Mouse (Mus musculus) skeletal muscle tissue, adult 2 months (tissue): ENCODE results near the gene Frmd4a.
"Not testable (repeated sequence)": the region's sequence is repeated elsewhere in the genome, so short reads cannot be mapped to it uniquely, and the experiment has no call there.

Source experiments
- DNase-seq: peaks from one replicate; pipeline ENCODE4 v3.0.0-alpha.2; 2012; ENCODE audit warnings: low read depth, low spot score

Gene Frmd4a

DNA sequence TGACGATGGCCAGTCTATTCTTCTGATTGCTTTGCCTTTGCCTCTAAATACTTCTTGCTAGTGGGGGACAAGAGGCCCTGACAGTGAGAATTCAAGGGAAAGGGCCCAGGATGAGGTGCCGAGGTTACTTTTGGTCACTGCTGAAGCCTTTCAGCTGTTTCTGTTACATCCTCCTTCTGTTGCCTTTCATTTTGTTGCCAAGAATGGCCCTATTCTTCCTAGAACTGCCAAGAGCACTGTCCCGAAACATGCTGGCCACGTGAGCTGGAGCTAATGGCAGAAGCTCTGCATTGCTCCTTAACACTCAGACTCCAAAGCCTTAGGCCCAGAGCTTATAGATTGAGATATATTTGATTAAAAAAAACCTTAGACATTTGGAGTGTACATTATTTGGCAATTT lies 178.5 kb downstream of the Frmd4a start:
- DNase-seq = no peak

DNA sequence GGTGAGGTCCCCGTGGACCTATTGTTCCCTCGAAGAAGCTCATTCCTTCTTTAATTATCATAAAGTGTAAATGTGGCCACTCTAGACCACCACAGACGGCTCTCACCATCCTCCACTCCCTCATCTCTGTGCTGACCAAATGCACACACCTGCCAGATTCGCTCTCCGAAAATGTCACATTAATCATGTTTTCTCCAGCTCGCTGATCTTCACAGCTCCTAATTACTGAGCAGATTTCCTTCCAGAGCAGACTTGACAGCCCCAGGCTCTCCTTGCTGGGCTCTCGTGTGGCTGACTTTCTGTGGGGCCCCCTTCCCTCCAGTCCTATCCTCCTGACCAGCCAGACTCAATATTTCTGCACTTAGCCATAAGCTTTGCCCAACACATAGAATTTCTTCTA lies 191.7 kb downstream of the Frmd4a start:
- no peak for DNase-seq

- DNase-seq = no peak
Measured at GRCm38 (mm10) chr2:4222497-4222828, 204.9 kb downstream of the Frmd4a start.

GRCm38 (mm10) chr2:4223316-4223715 lies 205.8 kb downstream of the Frmd4a start:
- no peak for DNase-seq

- DNase-seq = no peak
Measured at GRCm38 (mm10) chr2:4226941-4227558, 209.5 kb downstream of the Frmd4a start.

DNA sequence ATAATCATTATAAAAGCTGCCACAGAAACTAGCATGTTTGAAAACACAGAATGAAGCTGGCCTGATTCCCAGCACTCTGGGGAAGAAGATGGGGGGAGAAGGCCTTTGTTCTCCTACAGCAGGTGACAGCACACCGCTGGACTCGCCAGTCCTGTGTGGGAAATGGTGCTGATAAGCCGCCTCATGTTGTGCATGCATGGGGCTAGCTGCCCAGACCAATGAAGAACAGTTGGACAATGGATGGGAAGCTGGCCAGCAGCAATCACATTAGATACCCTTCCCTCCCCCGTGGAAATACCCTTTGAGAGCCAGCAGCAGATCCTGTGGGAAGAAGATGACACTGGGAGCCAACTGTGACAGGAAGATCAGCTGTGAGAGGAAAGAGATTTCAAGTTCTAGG lies 210.0 kb downstream of the Frmd4a start:
- DNase-seq = peak; percentile 15

DNA sequence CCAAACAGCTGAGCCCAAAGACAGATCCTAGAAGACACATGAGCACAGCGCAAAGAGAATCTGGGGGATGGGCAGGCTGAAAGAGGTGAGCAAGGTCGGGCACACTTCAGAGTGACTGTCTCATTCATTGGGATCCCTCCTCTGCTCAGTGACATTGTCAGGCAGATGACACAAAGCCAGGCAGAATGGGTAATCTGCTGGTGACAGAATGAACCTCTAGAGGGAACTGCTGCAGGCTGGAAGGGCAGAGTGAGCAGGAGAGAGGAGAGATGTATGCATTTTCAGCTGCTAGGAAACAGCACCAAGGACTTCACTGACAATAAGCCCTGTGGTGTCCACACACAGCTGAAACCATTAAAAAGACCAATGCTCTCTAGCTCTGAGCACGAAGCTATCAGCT lies 211.0 kb downstream of the Frmd4a start:
- no peak for DNase-seq

DNA sequence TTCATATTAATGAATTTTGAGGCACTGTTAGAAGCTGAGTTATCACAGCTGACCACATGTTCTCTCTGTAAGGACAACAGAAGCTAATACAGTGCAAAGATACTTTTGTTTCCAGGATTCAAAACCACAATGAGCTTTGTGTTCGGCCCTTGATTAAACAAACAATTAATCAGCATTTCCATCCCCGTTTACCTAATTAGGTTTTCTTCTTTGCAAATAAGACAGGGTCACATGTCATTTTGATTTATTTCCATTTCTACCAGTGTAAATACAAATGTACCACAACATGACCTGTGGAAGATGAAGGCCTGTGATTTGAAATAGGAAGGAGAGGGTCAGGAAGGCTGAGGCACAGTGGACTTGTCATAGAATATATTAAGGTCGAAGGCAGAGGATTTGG lies 214.8 kb downstream of the Frmd4a start:
- DNase-seq = no peak

GRCm38 (mm10) chr2:4232761-4233322 lies 215.3 kb downstream of the Frmd4a start:
- DNase-seq = no peak

GRCm38 (mm10) chr2:4237686-4238085 lies 220.2 kb downstream of the Frmd4a start:
- no peak for DNase-seq

- no peak for DNase-seq
Measured at GRCm38 (mm10) chr2:4249723-4250122, 232.2 kb downstream of the Frmd4a start.

- peak; percentile 10 for DNase-seq
Measured at GRCm38 (mm10) chr2:4252541-4253291, 235.2 kb downstream of the Frmd4a start.

DNA sequence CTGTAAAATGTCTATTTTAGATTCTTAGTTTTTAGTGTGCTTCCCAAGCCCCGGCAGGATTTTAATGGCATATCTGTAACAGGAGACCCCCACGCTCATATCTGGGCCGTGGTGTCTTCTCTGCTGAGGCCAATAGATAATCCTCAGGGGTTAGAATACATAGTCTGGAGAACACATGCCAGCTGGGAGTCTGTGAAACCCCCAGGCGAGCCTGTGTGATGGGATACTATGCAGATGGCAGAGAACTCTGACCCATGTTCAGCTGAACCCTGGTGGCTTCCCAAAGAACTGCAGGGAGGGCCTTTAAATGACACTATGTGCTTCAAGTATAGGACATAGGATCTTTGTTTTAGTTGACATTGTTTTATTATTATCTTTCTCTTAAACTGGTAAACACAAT lies 235.8 kb downstream of the Frmd4a start:
- no peak for DNase-seq

DNA sequence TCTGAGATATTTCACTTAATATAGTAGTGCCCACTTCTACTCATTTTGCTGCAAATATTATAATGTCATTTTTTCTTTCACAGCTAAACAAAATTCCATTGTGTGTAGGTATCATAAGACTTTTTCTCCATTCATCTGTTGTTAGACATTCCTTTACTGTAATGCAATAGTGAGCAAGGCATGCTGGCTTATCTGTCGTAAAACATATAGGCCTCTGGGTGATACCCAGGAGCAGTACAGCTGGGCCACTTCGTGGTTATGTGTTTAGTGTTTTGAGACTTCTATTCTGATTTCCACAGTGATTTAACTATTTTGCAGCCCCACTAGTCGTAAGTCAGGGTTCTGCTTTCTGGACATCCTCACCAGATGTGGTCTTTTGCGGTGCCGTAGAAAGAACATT lies 236.6 kb downstream of the Frmd4a start:
- DNase-seq = no peak

- DNase-seq = no peak
Measured at GRCm38 (mm10) chr2:4256242-4256641, 238.7 kb downstream of the Frmd4a start.

DNA sequence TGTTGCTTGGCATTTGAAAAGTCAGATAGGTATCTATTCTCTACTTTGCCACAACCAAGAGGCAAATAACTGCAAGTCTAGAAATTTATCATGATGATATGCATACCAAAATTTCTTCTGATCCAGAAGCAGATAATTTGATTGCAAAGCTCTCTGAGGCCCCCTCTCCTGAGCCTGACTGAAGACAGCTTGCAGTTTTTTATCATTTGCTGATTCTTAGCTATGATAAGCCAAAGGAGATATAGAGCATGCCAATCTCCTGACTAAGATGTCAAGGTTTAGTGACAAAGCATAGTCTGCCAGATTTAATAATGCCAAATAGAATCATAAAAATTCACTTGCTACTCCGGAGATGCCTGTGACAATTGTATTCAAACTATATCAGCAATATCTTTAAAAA lies 240.1 kb downstream of the Frmd4a start:
- DNase-seq = no peak

DNA sequence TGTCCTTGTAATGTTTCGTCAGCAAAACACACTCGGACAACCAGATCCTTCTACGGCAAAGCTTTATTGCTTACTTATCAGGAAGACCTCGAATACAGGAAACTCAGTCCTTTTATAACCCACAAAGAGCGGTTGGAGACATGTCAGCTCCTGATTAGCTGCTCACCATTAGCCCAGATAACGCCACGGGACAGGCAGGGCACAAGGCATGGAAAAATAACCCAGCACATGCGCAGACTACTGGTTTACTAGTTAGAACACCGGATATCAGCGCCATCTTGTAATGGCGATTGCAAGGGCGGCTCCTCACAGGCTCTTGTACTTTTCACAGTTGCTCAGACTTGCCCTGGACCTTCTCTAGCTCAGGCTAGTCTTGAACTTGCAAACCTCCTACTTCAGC lies 241.3 kb downstream of the Frmd4a start:
- not testable (repeated sequence) for DNase-seq

- DNase-seq = no peak
Measured at GRCm38 (mm10) chr2:4260324-4261058, 243.0 kb downstream of the Frmd4a start.

DNA sequence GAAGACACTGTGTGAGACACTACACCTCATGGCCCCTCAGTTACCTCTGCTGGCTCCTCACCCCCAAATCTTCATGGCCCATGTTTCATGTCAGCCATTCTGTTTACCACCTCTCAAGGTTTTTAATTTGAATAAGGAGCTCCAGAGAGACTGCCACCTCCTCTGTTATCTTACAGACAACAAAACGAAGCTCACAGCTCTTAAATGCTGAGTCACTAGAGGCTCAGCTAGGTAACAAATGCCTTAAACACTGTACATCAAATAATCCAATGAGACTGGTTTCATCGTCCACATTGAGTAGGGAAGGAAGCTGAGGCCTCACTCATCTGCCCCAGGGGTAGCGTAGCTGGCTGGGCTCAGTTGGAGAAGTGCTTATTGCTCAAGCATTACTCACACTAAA lies 245.2 kb downstream of the Frmd4a start:
- DNase-seq = no peak

DNA sequence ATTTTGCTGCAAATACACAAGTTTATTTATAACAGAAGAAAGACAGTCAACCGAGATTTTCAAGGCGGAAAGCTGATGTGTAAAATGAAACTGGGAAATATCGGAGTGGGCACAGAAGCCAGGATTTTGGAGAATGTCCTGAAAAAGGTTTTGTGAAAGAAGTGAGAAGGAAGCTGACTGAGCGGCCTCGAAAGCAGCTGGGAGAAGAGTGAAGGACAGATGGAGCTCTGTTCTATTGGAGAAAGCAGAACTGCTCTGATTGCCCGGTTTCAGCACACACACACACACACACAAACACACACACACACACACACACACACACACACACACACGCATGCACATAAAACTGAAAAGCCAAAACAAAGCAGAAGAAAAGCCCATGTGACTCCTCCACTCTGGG lies 249.9 kb downstream of the Frmd4a start:
- no peak for DNase-seq

- no peak for DNase-seq
Measured at GRCm38 (mm10) chr2:4282777-4283176, 265.3 kb downstream of the Frmd4a start.

DNA sequence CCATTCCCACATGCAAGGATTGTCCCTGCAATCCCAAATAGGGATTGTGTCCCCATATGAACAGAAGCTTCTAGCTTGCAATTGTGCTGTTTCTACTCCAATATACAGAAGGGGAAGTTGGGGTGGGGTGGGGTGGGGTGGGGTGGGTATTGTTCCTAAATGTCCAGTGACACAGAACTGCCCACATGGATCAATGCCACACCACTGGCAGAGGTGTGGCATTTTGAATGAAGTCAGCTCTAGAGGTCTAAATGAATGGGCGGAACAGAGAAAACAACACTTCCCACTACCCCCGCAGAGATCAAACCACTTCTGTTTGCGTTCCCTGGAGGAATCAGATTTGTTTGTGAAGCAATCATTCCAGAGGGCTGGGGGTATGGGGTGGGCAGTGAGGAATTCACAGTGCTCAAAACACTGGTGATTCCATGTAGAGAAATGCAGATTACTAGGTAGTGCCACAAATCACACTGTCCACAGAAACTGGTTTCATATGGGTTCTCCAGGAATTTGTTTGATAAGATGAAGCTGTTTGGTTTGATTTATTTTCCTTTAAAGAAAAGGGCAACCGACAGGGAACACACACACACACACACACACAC lies 268.3 kb downstream of the Frmd4a start:
- DNase-seq = no peak
